Mouse (Mus musculus): ENCODE data around the gene Cox5a.
A peak's percentile ranks its signal among the peaks of the same experiment; 100 is the strongest.

Cox5a gene

GRCm38 (mm10) chr9:57562896-57563372 lies 41.9 kb downstream of the Cox5a start:
- DNase-seq (ENCODE audit: low spot score in 2 of 2): peak in 1 of 2 experiments; percentile 36

DNA sequence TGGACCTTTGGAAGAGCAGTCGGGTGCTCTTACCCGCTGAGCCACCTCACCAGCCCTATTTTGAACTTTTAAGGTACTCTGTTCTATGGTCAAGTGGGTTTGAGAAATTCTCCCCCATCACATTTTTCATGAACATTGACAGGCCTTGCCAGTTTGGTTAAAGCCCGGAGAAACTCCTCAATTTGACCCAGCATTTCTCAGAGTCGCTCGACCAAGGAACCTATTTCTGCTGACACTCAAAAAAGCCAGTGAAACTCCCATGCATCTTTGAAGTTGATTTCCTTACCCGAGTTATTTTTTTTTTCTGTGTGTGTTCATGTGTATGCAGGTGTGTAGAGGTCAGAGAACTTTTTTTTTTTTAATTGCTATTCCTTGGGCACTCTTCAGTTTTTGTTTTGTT lies 43.5 kb downstream of the Cox5a start:
- DNase-seq (ENCODE audit: low spot score in 2 of 2): no peak

DNA sequence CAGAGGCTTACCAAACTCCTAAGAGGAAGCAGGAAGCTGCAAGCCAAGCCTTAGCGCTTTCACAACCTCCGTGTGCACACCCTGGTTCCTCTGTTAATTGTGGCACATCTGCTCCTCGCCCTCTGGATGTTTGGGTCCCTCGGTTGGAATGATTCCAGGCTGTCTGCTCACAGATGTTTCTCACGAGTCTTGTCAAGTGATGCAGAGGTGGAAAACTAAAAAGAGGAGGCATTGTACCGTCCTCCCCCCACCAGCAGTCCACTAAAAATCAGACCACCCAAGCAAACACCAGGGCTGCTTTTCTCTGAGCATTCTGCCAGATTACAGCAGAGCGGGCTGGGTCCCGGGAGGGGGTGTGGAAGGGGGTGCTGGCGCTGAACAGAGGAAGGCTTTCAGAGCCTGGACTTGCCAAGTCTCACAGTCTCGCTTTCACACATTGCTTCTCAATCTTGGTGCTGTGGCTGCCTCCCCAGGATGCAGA lies 44.7 kb downstream of the Cox5a start:
- peak in 1 of 2 experiments; percentile 32 for DNase-seq (ENCODE audit: low spot score in 2 of 2)

DNA sequence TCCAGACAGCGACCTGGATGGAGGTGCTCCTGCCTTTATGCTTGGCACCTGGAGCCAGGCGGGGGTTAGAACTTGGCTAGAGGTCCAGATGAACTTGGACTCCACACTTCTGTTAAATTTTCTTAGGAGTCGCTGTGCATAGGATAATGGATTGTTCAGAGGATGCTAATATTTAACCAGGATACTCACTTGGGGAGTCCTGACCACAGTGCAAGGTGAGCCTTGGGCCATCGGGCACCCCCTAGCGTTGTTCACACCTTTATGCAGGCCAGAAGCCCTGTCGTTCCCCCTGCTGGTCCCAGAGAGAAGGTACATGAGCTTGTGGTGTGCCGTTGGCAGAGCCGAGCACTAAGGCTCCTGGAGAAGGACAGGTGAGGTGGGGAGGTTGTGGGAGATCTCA lies 45.8 kb downstream of the Cox5a start:
- DNase-seq (ENCODE audit: low spot score in 2 of 2): no peak

DNA sequence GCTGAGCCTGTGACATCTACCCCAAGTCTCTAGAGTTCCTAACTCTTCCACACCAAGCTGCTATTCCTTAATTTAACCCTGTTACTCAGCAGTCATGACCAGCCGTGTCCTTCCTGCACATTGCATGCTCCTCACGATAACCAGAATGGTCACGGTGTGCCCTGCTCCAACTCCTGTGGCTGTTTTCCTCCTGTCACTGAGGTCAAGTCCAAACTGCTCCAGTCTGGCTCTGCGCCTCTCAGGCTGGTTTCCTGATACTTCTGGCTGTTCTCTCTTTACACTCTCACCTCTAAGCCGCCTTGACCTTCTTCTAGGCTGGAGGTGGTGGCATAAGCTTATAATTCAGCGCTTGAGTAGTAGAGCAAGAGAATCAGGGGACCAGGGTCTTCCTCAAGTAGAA lies 47.4 kb downstream of the Cox5a start:
- DNase-seq (ENCODE audit: low spot score in 2 of 2): no peak

GRCm38 (mm10) chr9:57574397-57574796 lies 53.3 kb downstream of the Cox5a start:
- DNase-seq (ENCODE audit: low spot score in 2 of 2): no peak

- no peak for DNase-seq (ENCODE audit: low spot score in 2 of 2)
Observed at GRCm38 (mm10) chr9:57575577-57575976, 54.5 kb downstream of the Cox5a start.

GRCm38 (mm10) chr9:57577144-57577849 lies 56.2 kb downstream of the Cox5a start:
- DNase-seq (ENCODE audit: low spot score in 2 of 2): no peak

All from urinary bladder, postnatal 36 days (tissue).